Mouse (Mus musculus) c-Kit-negative CD71-positive TER-119-positive erythroid progenitor cells, embryonic 14.5 days (primary cell): ENCODE measurements around the gene Prep.
"Not testable (repeated sequence)": the region's sequence is repeated elsewhere in the genome, so short reads cannot be mapped to it uniquely, and the experiment has no call there.

Source experiments
- DNase-seq: peaks from one replicate; pipeline ENCODE4 v3.0.0-alpha.2; 2013; ENCODE audit warnings: low read depth, low spot score

Gene Prep

DNA sequence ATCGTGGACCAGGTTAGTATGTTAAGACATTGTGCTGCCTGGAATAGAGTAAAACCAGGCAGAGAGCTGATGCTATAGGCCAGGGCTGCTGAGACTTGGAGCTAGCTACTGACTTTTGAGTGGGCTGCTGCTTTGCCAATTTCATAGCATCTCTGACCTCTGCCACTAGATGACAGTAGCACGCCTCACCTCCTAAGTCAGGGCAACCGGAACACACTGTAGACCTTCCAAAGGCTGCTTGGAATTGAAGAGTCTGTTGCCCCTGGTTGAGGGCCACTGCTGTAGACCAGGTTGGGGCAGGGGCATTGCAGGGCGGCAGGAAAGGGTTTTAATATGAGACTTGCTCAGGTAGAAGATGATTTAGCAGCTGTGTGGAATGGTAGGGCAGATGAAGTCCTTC, 47.5 kb downstream of the Prep start:
- DNase-seq, result no peak

DNA sequence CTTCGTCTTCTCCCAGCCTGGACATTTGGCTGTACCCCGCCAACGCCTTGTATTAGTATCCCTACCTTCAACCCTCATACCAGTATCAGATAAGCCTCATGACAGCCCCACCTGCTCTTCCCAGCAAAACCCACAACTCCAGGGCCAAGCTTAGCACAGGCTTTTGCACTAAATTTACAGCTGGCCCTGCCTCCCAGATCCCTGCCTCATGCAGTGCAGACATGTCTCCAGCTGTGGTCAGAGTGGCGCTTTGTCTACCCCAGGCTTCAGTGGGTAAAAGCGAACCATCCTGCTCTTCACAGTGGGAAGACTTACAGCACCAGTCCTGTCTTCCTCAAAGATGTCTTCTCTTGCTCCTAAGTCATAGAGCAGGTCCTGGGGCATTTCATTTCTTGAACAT, 49.8 kb downstream of the Prep start:
- DNase-seq, result no peak

DNA sequence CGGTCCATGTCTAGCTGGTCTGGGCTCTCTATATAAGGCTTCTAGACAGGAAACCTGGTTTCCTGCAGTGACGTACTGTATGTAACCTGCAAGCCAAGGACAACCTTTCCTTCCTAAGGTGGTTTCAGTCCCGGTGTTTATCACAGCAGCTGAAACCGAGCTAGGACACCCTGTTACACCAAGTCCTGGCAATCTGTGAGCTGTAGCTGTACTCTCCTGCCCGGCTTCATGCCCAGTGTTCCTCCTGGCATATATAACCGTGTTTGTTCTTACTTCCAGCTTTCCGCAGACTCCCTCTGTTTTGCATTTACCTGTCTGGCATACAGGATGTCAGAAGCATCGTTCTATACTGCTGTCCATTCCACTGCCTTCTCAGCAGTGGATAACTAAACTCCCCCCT, 51.4 kb downstream of the Prep start:
- no peak for DNase-seq

DNA sequence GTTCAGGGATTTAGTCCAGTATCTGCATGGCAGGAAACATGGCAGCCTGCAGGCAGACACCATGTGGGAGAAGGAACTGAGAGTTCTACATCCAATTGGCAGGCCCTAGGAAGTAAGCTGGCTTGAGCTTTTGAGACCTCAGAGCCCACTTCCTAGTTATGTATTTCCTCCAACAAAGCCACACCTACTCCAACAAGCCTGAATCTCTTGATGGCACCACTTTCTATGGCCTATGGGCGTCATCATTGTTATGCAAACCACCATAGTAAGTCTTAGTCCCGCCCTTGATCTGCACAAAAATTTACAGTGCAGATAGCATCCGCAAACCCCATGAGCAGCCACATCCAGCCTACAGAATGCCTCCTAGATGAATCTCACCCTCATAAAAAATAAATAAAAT, 54.6 kb downstream of the Prep start:
- no peak for DNase-seq

DNA sequence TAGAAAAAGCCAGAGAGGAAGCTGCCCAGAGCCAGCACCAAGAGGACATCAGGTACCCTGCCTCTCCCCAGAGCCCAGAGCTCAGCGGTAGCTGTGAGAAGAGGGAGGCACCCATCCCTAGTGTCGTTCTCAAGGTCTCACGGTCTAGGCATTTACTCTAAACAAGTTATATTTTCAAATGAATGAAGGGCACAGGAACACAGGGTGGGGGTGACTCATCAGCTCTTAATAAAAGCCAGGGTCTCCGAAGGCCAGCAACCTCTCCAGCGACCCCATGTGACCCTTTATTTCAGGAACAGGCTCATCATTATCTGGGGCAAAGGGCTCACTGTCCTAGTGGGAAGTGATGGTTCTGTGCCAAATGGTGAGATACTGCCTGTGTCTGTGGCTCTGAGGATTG, 55.5 kb downstream of the Prep start:
- no peak for DNase-seq

DNA sequence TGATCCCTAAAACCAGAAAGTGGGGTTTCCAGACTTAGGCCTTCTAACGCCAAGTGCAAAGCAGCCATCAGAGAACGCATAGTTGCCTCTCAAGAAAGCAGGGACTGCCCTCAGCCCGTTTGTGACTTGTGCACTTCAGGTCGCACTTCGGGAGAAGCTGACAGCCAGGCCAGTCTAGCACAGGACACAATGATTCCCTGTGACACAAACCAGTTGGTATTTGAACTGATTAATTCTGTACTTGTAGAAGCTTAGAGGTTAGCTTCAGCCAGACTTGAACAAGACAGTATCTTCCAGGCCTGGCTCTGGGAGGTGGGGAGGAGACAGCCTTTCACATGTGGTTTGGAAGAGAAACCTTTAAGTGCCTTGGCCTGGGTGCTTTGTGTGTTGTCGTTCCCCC, 56.0 kb downstream of the Prep start:
- DNase-seq, result no peak

DNA sequence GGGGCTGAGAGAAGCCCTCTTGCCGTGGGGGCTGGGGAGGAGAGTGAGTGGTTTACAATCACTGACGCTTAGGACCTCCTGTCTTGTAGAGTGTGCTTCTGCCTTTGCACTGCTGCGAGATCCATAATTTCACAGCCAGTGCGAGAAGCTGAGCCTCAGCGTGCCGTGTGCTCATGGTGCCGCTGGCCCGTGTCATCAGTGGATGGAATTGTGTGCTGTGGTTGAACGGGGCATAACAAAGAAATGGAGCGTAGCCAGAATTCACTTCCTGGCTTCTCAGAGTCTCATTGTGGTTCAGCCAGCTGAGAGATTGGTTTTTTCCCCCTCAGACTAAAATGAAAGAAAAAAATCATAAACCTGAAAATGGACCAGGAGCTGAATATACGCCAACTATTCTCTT, 62.1 kb downstream of the Prep start:
- no peak for DNase-seq

DNA sequence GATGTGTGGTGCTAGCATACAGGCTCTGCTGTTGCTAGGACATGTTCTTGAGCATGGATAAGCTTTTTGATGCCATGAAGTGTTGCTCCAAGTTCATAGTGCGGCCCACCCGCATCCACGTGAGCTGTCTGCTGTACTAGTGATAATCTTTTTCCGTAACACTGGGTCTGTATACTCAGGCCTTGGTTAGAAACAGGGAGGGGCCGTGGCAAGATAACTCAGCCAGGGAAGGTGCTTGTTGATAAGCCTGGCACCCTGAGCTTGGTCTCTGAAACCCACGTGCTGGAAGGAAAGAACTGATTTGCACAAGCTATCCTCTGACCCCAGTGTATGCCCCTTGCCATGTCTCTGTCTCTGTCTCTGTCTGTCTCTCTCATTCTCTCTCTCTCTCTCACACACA, 63.0 kb downstream of the Prep start:
- peak; percentile 15 for DNase-seq

DNA sequence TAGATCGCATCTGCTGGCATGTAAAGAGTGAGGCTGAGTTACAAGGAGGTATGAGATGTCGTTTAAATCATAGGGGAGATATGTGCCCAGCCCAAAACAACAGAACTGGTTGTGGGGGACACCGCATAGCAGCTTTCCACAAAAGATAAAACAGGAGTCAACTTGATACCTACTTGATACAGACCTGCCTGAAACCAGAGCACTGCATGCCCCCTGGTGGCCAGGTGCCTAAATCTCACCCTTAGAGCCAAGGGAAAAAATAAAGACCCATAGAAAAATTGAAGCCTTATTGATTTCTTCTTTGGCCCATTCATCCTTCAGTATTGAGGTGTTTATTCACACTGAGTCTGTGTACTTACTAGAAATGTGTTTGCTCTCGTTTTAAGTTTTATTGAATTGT, 65.4 kb downstream of the Prep start:
- DNase-seq, result peak; percentile 9

DNA sequence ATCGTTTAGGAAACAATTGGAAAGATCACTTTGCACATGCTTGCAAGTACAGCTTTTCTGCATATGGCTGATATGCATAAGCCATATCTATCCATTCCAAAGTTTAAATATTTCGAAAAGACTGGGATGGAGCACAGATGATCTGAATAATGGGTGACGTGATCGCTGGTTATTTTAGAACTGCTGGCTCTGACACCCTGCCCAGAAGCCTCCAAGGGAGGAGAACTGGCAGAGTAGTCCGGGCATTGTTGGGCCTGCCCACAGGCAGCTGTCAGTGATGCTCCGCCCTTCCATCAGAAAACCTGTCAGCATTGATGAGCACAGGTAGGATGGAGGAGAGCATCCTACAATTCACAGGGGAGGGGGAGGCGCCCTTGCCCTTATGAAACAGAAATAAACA, 69.8 kb downstream of the Prep start:
- DNase-seq, result no peak

DNA sequence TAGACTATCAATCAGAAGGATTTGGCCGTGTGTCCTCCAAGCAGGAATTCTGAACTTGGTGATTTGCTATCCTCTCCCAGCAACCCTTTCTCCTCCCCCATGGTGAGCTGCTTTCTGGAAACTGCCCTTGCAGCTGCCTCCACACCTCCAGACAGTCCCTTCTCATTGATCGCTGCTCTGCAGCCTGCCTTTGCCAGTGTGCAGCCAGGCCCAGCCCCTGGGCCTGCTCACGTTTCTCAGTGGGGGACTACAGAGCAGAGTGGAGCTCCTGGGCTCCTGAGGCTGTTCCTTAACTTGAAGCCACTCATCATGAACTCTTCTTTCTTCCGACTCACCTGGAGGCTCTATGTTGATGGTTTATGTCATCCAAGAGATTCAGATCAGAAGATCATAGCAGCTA, 72.9 kb downstream of the Prep start:
- no peak for DNase-seq

DNA sequence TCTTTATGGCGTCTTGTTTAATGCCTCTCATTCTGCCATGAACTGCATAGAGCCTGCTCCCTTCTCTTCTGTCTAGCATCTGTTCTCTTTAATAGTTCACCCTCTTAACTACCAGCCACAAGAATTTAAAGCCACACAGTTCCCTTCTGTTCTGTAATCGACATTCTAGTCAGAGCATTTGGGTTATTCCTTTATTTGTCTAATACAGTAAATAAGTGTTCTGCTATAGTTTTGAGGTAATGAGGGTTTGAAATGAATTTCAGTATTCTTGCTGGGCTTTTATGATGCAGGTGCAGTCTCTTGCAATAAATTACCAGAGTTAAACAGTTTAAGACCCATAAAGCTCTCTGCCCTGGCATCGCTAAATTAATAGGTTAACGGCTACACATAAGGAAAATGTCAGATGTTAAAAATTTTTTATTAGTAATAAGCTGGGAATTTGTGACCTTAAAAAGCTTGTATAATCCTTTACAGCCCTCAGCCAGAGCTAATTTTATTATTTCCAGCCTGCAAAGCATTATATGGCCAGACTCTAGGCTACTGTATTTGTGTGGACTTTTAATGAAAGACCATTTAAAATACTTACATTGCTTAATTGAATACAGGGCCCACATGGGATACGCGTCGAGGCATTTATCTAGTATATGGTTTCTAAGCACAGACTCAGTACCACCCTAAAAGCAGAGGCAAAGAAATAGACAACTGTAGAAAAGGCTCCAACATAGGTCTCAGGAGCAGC, 73.6 kb downstream of the Prep start:
- no peak for DNase-seq

DNA sequence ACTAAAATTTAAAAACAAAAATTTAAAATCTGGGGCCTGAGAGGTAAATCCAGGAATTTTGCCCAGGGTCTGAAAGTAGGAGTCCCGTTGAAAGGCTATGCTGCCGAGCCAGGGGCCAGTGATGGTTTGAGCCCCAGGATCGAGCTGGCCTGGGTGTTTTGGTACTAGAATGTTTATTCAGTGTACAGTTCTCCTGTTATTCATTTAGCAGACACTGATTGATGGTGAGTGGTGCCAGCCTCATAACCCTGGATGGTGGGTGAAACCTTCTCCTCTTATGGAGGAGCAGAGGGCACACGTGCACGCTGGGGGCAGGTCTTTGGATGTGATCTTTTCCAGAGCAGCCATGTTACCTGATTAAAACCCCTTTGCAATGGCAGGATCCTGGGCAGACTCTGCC, 75.4 kb downstream of the Prep start:
- DNase-seq, result no peak

DNA sequence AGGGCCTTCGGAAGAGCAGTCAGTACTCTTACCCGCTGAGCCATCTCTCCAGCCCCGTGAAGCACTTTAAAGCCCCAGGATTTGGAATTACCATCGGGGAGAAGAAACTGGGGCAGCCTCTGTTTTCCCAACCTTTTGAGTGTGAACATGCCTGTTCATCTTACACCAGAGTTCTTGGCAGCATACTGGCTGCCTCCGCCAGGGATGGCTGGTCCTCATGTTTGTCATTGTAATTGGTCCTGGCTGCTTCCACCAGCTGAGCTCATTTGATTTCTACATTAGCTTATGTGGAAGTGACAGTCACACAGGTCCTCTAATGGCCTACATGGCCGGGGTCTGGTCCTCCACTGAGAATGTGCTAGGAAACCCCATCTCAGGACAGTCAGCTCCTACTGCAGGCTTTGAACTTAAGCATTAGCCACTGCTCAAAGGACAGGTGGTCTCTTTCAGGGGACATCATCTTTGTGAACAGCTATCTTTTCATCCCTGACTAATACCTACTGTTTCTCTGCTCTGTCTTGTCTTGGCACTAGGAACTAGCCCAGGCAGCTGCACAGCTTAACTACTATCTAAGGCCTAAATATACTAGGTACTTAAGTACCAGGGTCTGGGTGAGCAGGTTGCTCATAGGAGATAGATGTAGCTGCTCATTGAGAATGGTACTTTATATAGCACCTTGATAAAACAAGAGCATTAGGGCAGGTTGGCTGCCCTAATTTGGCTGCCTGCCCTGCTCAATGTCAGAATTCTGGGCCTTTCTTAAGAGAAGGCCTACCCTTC, 77.2 kb downstream of the Prep start:
- no peak for DNase-seq

DNA sequence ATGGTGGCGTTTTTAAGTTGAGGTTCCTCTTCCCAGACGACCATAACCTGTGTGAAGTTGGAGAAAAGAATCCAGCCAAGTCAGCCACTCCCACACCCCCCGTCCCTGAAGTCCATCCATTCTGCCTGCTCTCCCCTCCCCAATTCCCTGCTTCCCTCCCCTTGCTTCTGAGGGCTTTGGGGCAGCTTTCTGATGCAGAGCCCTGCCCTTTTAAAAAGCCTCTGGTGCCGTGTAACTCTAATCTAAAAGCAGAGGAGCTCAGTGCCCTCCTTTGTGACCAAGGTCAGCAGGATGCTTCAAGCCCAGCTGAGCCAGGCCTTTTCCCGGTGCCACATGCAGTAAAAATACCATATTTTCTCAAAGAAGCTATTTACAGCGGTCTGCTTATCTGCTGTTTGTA, 79.8 kb downstream of the Prep start:
- no peak for DNase-seq

DNA sequence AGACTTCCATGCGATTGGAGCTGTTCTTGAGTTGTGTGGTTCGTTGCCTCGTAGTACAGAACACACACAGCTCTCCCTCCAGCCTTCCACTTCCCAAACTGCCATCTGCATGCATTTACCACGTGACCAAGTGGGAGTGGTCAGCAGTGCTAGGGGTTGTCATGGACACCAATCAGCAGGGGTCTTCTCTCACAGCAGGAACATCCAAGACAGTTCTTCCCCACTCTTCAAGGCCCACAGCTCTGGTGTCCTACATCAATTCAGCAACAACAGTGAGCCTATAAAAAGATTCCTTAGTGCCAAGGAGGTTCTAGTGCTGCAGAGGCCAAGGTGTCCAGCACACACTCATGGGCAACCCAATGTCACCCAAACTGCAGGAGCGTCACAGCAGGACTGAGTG, 84.1 kb downstream of the Prep start:
- no peak for DNase-seq

DNA sequence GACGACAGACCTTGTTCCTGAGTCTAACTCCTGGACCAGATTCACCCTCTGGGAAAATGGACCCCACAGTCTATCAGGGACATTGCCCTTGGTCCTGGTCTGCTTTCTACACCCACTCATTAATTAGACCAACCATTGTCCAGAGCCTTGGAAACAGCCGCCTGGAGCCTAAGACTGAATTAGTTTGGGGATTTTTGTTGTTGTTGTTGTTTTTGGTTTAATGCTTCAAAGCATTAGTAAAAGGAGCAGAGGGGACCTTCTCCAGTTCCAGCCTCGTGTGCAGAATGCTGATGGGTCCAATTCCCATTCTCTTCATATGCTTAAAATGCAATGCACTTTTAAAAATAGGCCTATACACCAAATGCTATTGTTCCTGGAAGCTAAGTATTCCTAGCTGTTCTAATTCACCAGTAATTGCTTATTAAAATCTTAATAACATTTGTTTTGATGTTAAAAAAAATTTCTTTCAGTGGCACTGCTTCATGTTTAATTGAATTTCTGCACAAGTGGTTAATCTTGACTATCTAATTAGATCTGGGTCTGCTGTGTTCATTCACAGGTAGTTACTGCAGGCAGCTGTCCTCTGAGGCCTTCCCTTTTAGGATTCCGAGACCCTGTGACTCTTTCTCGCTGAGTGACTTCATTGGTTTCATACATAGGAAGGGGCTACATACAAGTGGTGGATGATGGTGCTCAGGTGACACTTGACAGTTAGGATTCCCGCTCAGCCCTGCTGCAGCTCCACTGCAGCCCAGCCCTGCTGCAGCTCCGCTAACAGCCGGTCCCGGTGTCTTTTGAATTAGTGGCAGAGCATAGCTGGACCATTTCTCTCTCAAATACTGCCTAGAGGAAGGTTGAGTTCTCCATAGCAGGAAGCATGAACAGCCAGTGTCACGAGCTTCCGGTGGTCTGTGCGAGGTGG, 85.0 kb downstream of the Prep start:
- no peak for DNase-seq

DNA sequence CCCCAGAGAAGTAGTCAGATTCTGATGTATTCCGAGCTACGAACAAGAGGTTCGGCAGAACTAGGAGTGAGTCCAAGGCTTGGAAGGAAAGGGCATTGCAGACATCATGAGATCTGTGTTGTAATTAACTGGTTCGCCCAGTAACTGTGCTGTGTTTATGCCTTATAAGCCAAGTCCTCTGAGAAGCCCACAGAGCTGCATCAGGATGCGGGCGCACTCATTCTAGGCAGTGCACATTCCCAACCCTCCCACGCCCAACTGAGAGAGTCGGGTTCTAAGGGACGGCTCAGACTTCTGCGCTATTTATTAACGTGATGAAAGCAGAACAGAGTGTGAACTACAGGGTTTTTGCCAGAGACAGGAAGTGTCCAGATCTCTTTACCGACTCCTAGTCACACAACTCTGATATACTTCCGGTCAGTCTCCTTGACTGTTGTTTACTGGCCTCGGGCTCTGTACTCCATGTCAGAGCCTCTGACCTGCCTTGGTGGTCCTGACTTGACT, 87.6 kb downstream of the Prep start:
- no peak for DNase-seq

DNA sequence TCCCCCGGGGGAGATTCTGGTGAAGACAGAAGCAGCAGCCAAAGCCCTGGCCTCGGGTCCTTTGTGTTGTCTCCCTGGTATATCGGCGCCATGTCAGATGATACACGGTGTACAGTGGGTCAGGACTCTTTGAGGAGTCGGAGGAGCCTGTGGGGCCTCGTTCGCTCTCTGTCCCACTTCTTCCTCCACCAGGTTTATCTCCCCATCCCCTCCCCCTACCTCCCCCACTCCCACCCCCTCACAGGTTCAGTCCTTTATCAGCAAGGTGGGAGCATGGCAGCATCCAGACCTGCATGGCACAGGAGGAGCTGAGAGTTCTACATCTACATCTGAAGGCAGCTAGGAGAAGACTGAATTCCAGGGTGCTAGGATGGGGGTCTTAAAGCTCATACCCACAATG, 98.8 kb downstream of the Prep start:
- no peak for DNase-seq

DNA sequence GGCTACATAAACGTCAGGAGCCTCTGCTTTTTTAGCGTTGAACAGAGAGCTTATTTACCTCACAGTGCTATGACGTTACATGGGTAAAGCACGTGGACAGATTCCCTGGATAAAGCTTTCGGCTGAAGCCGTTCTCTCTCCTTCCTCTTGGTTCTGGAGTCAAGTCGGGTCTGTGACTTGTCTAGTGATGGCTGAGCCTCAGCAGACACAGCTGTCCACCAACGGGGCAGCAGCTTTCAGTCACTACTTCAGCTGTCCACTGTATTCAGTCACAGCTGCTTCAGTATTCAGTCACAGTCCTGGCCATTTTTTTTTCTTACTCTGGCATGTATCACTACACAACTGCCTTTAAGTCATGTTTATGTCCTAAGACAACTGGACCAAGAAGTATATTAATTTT, 106.9 kb downstream of the Prep start:
- no peak for DNase-seq

DNA sequence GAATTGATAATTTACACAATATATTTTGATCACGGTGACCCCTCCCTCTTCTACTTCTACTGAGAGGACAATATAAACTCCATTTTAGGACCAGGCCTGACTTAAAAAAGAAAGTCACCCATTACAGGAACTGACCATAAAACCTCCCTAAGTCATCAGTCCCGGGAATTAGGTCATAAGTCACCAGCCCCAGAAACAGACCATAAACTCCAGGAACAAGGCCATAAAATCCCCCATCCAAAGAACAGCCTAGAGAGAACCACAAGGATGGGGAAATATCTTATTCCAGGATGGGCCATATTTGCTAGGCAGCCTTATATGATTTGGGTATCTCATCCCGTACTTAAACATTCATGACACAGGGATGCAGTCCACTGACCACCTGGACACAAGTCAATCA, 107.3 kb downstream of the Prep start:
- DNase-seq, result no peak

DNA sequence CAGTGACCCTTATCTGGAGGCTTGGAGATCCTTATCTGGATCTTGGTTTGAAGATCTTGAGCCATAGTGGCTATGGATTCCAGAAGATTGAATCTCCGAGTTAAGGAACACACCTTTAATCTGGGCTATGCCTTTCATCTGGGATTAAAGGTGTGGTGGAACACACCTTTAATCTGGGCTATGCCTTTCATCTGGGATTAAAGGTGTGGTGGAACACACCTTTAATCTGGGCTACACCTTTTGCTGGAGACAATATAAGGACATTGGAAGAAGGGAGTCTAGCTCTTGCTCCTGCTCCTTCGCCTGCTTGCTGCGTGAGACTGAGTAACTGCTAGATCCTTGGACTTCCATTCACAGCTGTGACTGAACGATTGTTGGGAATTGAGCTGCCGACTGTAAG, 110.8 kb downstream of the Prep start, which contains the start of gene Popdc3:
Gene Popdc3, plus strand, starts transcription at position 301 of the 400 bp plus-strand sequence.
- not testable (repeated sequence) for DNase-seq
